Mouse (Mus musculus): ENCODE measurements around the gene Zbtb49. TPM values are rescaled to one million over a fixed set of nuclear protein-coding genes. Genes with fewer than 3 reads are reported as not detected.

Zbtb49 gene
- 3.3 and 3.8 TPM in 2 replicates for polyA plus RNA-seq (2015; fragmentation: Nextera tagmentation; extraction: Ambion mirVana)

- Histone ChIP-seq H3K9me3 (replicated peaks) (no peaks in the 10 kb centered on the region), H3K4me2 (peak within 1 kb of the TSS; percentile 94), H3K9ac (peak within 1 kb of the TSS; percentile 86), H3K4me3 (replicated peaks) (peak within 1 kb of the TSS; percentile 86), H3K27me3 (no peaks in the 10 kb centered on the region), H3K36me3 (peaks cover 38% of the 10 kb centered on the region), H3K4me1 (replicated peaks) (peaks cover 37% of the 10 kb centered on the region), H3K27ac (peak within 1 kb of the TSS; percentile 72)
- ATAC-seq (ENCODE audit: low read depth) (peak; percentile 88), DNase-seq (peak; percentile 91)
- 0% methylated on average over 54 of the region's 55 CpGs for WGBS (ENCODE audit: insufficient replicate concordance)
These were observed at the start of gene Zbtb49, which contains the start of gene Lyar for GRCm38 (mm10) chr5:38220328-38220912. TSS of gene Zbtb49 (minus strand) at chr5:38220457. TSS of gene Lyar (plus strand) at chr5:38220470.

DNA sequence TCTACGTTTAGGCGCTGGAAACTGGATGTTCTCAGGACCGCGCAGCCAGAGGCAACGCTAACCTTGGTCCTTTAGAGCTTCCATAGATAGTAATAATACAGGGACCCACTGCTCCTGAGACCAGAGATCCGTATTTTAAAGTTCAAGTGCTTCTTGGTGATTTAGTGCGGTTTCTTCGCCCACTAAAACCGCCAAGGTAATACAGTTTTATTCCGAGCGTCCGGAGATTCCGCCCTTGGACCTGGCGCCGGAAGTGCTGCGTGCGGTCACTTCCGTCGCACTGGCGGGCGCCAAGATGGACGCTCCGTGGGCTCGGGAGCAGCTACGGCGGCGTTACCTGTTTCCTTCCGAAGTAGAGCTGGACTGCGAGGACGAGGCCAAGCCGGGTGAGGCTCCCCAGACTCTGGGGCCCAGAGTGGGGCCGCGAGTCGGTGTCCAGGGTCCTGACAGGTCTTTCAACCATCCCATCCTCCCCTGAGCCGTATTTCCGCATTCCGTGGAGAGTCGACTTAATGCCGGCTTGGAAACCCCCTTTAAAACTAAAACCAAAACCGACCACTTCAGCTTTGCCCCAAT is 39.9 kb upstream of the Zbtb49 start, which contains the start of gene Tmem128:
Tmem128 (plus strand) TSS at position 79 of the 576 bp plus-strand sequence.
- WGBS (ENCODE audit: insufficient replicate concordance): under 1% methylated on average over 40 of the region's 40 CpGs
- Histone ChIP-seq H3K4me3 (replicated peaks) (peak within 1 kb of the TSS; percentile 76), H3K9me3 (replicated peaks) (no peaks in the 10 kb centered on the region), H3K36me3 (peaks cover 34% of the 10 kb centered on the region), H3K27ac (peak within 1 kb of the TSS; percentile 77), H3K9ac (peak within 1 kb of the TSS; percentile 82), H3K27me3 (no peaks in the 10 kb centered on the region), H3K4me2 (peak within 1 kb of the TSS; percentile 85), H3K4me1 (replicated peaks) (peaks cover 12% of the 10 kb centered on the region)
- DNase-seq (peak; percentile 43), ATAC-seq (ENCODE audit: low read depth) (peak; percentile 72)

- H3K36me3 ChIP-seq: peaks cover 28% of the 10 kb centered on the region
- peak overlapping the region; percentile 82 for H3K9ac ChIP-seq
- peak overlapping the region; percentile 85 for H3K4me2 ChIP-seq
- H3K9me3 ChIP-seq (replicated peaks): no peaks in the 10 kb centered on the region
- H3K27ac ChIP-seq: peak overlapping the region; percentile 77
- WGBS (ENCODE audit: insufficient replicate concordance): 29% methylated on average over 9 of the region's 9 CpGs
- H3K27me3 ChIP-seq: no peaks in the 10 kb centered on the region
- H3K4me1 ChIP-seq (replicated peaks): peaks cover 12% of the 10 kb centered on the region
- DNase-seq (no peak), ATAC-seq (ENCODE audit: low read depth) (no peak)
- peak overlapping the region; percentile 76 for H3K4me3 ChIP-seq (replicated peaks)
These were observed 39.3 kb upstream of the Zbtb49 start for GRCm38 (mm10) chr5:38259455-38260106.

GRCm38 (mm10) chr5:38258773-38259146 is 38.5 kb upstream of the Zbtb49 start:
- H3K4me1 ChIP-seq (replicated peaks): peaks cover 12% of the 10 kb centered on the region
- no peak overlapping the region for H3K9ac ChIP-seq
- H3K9me3 ChIP-seq (replicated peaks): no peaks in the 10 kb centered on the region
- ATAC-seq (ENCODE audit: low read depth): no peak
- H3K4me2 ChIP-seq: no peak overlapping the region
- H3K4me3 ChIP-seq (replicated peaks): no peak overlapping the region
- no peak for DNase-seq
- peaks cover 20% of the 10 kb centered on the region for H3K36me3 ChIP-seq
- WGBS (ENCODE audit: insufficient replicate concordance): 81% methylated on average over 5 of the region's 5 CpGs
- H3K27ac ChIP-seq: no peak overlapping the region
- no peaks in the 10 kb centered on the region for H3K27me3 ChIP-seq

DNA sequence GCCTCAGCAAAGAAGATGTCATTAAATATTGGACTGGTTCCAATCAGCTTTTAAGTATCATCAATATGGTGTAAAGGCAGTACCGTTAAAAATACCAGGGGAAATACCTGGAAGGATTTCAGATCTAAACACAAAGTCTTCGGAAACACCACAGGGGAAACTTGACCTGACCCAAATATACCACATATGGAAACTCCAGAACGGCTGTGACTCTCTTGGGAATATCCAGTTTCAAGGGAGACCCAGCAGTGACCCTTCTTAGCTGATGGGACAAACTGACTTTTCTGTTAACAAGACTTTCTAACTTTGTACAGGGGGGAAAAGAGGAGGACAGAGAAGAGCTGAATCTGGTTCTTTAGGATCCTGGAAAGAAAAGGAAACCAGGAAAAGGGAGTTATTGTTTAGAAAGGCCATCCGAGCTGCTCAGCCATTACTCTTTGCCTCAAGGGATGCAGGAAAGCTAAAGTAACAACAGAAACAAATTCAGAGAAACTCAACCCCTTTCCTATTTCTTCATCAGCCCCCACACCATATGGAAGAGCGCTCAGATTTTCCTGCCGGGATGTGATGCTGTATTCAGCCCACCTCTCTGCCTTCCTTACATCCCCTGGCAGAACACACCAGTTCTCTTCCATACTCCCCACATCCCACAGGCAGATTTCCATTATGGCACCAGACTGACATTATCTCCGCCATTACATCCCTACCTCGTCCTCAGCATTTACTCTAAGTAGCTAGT is 37.9 kb upstream of the Zbtb49 start:
- Histone ChIP-seq H3K27me3 (no peaks in the 10 kb centered on the region), H3K27ac (no peak overlapping the region), H3K4me2 (no peak overlapping the region), H3K4me3 (replicated peaks) (no peak overlapping the region), H3K4me1 (replicated peaks) (peaks cover 12% of the 10 kb centered on the region), H3K36me3 (peaks cover 14% of the 10 kb centered on the region), H3K9ac (no peak overlapping the region), H3K9me3 (replicated peaks) (no peaks in the 10 kb centered on the region)
- WGBS (ENCODE audit: insufficient replicate concordance): 75% methylated on average over 8 of the region's 8 CpGs
- no peak for DNase-seq
- ATAC-seq (ENCODE audit: low read depth): no peak

GRCm38 (mm10) chr5:38256551-38256950 is 36.3 kb upstream of the Zbtb49 start:
- Histone ChIP-seq H3K9me3 (replicated peaks) (no peaks in the 10 kb centered on the region), H3K4me1 (replicated peaks) (peaks cover 9% of the 10 kb centered on the region), H3K4me3 (replicated peaks) (no peak overlapping the region), H3K27ac (no peak overlapping the region), H3K36me3 (no peaks in the 10 kb centered on the region), H3K9ac (no peak overlapping the region), H3K4me2 (no peak overlapping the region), H3K27me3 (no peaks in the 10 kb centered on the region)
- DNase-seq (no peak), ATAC-seq (ENCODE audit: low read depth) (no peak)
- 58% methylated on average over 1 of the region's 1 CpGs for WGBS (ENCODE audit: insufficient replicate concordance)

- H3K4me3 ChIP-seq (replicated peaks): no peak overlapping the region
- no peaks in the 10 kb centered on the region for H3K9me3 ChIP-seq (replicated peaks)
- no peak for DNase-seq
- H3K27me3 ChIP-seq: no peaks in the 10 kb centered on the region
- H3K9ac ChIP-seq: no peak overlapping the region
- no peak; the same call in 1 of the 2 replicates for ATAC-seq (ENCODE audit: low read depth)
- no peaks in the 10 kb centered on the region for H3K36me3 ChIP-seq
- WGBS (ENCODE audit: insufficient replicate concordance): 9% methylated on average over 3 of the region's 3 CpGs
- H3K4me1 ChIP-seq (replicated peaks): peaks cover under 1% of the 10 kb centered on the region
- no peak overlapping the region for H3K27ac ChIP-seq
- no peak overlapping the region for H3K4me2 ChIP-seq
These were observed 35.4 kb upstream of the Zbtb49 start for GRCm38 (mm10) chr5:38255644-38256043.

- Histone ChIP-seq H3K27ac (no peak overlapping the region), H3K4me1 (replicated peaks) (no peaks in the 10 kb centered on the region; the same call in 1 of the 2 replicates), H3K9me3 (replicated peaks) (no peaks in the 10 kb centered on the region), H3K4me2 (no peak overlapping the region), H3K27me3 (no peaks in the 10 kb centered on the region), H3K36me3 (no peaks in the 10 kb centered on the region), H3K9ac (no peak overlapping the region), H3K4me3 (replicated peaks) (no peak overlapping the region)
- DNase-seq (no peak), ATAC-seq (ENCODE audit: low read depth) (no peak)
- 30% methylated on average over 4 of the region's 4 CpGs for WGBS (ENCODE audit: insufficient replicate concordance)
These were observed 34.9 kb upstream of the Zbtb49 start for GRCm38 (mm10) chr5:38255195-38255594.

DNA sequence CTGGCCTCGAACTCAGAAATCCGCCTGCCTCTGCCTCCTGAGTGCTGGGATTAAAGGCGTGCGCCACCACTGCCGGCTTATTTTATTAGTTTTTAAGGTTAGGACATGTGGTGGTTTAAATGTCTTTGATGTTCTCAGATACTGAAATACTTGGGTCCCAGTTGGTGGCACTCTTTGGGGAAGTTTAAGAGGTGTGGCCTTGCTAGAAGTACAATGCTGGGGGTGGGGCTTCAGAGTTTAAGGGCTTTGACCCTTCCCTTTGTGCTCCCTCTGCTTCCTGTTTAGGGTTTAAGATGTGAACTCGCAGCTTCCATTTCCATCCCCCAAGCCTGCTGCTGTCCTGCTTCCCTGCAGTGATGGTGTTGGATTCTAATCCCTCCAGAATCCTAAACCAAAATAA is 21.7 kb upstream of the Zbtb49 start:
- ATAC-seq (ENCODE audit: low read depth): no peak
- no peaks in the 10 kb centered on the region for H3K9me3 ChIP-seq (replicated peaks)
- no peaks in the 10 kb centered on the region for H3K27me3 ChIP-seq
- no peak overlapping the region for H3K27ac ChIP-seq
- no peak for DNase-seq
- 0 out of 2 replicates have a peak, but pooled peaks cover under 1% of the 10 kb centered on the region for H3K36me3 ChIP-seq
- no peak overlapping the region for H3K4me2 ChIP-seq
- H3K9ac ChIP-seq: no peak overlapping the region
- H3K4me1 ChIP-seq (replicated peaks): 0 out of 2 replicates have a peak, but pooled peaks cover 2% of the 10 kb centered on the region
- H3K4me3 ChIP-seq (replicated peaks): no peak overlapping the region
- 68% methylated on average over 6 of the region's 6 CpGs for WGBS (ENCODE audit: insufficient replicate concordance)

- 71% methylated on average over 3 of the region's 3 CpGs for WGBS (ENCODE audit: insufficient replicate concordance)
- DNase-seq: no peak
- H3K27me3 ChIP-seq: no peaks in the 10 kb centered on the region
- no peaks in the 10 kb centered on the region for H3K9me3 ChIP-seq (replicated peaks)
- H3K4me1 ChIP-seq (replicated peaks): 0 out of 2 replicates have a peak, but pooled peaks cover 2% of the 10 kb centered on the region
- no peak overlapping the region for H3K4me2 ChIP-seq
- H3K36me3 ChIP-seq: peaks cover 5% of the 10 kb centered on the region
- H3K27ac ChIP-seq: no peak overlapping the region
- H3K4me3 ChIP-seq (replicated peaks): no peak overlapping the region
- ATAC-seq (ENCODE audit: low read depth): 0 out of 2 replicates have a peak, but pooled peaks have one; percentile 5
- H3K9ac ChIP-seq: no peak overlapping the region
These were observed 21.2 kb upstream of the Zbtb49 start for GRCm38 (mm10) chr5:38241473-38241834.
